Mouse (Mus musculus): ENCODE results near the gene Nt5c3b. TPM values are rescaled to one million over a fixed set of nuclear protein-coding genes. Genes with fewer than 3 reads are reported as not detected.

Gene Nt5c3b
- polyA plus RNA-seq (2014; fragmentation: Illumina TruSeq; extraction: RNeasy Lipid Tissue Mini Kit (QIAGEN cat#74804); ENCODE audit: low read depth, low replicate concordance), result 8.2 TPM

DNA sequence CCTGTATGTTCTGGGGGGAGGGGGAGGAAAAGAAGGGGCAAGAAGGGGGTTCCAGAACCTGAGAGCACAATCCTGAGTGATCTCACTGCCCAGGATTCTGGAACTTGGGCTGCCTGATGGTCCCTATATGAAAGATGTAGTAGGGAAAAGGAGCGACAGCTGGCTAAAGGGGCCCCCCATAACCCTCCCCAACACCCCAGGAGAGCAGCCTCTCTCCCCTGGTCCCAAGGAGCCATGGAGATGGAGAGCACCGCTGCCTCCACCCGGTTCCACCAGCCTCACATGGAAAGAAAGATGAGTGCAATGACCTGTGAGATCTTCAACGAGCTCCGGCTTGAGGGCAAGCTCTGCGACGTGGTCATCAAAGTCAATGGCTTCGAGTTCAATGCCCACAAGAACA, at the start of gene Nt5c3b, which contains the start of gene Klhl10:
Nt5c3b (minus strand) TSS at position 12 of the 400 bp plus-strand sequence.
Klhl10 (plus strand) TSS at position 121 of the 400 bp plus-strand sequence.

DNA sequence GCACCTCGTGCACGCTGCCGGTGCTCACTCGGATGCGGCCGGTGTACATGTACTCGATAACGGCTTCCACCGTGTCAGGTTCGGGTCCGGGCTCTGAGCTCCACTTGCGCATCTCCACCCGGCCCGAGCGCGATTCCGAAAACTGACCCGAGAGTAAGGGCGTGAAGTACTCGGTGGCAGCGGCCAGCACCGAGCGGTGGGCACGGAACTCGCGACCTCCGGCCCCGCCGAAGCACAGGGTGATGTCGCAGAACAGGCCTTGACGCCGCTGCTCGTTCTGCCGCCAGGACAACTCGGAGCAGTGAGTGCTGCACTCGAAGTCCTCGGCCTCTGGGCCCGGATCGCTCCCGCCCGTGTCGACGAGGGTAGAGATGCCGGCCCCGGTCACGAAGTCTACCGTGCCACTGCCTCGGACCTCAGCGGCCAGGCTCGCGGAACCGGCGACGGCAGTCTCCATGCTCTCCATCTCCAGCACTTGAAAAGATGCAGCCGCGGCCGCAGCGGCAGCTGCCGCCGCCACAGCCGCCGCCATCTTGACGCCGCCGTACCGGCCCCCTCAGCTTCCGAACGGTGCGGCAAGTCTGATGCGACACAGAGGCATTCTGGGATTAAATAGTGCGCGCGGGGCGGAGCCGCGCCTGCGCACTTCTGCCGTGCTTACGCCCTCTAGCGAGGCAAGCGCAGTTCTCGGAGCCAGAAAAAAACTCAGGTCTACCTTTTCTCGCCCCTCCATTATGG, 30.8 kb upstream of the Nt5c3b start, which contains the start of gene Klhl11:
Klhl11 (minus strand) TSS at position 545 of the 738 bp plus-strand sequence.

DNA sequence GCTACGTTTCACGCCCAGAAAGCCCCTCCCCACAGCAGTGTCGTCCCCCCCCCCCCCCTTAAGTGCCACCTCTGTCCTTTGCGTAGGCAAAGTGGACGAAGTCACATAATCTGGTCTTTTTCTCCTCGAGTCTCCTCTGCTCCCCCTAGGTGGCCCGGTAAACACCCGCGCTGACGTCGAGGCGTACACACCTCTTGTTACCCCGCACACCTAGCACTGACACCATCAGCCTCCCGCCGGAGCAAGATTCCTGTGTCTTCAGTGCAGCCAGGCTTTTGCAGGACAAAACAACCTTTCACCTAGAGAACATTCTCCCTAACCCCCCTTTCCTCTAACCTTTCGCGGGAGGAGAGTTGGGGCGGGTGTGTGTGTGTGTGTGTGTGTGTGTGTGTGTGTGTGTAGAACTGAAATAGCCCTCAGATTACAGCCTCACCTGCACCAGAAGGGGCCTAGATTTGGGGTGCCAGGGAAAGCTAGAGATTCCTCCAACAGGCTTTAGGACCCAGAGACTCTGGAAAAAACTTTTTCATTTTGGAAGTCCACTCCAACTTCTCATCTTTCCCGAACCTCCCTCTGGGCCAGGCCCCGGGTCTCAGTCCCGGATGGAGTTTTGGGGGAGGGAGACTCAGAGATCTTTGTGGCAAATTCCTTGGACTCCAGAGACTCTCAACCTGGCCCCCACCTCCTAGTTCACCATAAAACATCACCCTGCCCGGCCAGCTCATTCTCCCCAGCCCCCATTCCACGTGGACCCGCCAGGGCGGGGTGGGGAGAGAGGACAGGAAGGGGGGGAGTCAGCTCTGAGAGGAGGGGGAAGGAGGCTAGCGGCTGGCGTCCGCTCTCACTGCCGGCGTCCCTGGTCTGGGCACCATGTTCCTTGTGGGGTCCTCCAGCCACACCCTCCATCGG, 26.4 kb downstream of the Nt5c3b start, which contains the start of gene Fkbp10:
Fkbp10 (plus strand) TSS at position 784 of the 909 bp plus-strand sequence.

DNA sequence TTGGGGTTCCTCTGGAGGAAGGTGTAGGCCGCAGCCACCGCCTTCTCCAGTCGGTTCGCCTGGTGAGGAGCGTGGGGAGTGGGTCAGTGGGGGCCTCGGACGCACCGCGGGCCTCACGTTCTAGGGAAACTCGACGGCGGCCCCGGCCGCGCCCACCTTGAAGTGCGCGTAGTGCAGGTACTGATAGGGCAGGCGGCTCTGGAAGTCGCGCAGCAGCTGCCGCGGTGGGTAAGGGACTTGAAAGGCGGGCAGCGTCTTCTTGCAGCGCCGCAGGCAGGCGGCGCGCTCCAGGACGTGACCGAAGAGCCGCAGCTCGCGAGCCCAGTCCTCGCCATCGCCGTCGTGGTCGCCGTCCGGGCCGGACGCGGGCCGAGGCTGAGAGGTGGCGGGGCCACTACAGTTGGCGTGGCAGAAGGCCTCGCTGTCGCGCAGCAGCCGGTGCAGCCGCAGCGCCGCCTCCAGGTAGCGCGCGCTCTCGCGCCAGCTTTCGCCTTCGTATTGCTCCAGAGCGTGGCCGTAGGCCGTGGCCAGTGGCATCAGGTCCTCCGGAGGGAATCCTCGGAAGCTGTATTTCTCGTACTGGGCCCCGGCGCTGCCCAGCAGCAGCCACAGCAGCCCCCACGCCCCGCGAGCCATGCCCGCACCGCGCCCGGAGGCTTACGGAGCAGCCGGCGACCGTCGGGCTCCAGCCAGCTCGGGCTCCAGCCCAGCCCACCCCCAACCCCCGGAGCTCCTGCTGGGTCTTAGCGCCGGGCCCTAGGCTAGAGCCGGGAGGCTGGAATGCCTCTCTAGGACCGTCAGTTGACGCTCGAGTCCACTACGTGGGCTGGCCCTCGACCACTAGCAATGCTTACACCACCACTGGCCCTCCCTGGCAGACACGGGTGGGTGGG, 27.3 kb downstream of the Nt5c3b start, which contains the start of gene P3h4:
P3h4 (minus strand) TSS at position 816 of the 893 bp plus-strand sequence.

DNA sequence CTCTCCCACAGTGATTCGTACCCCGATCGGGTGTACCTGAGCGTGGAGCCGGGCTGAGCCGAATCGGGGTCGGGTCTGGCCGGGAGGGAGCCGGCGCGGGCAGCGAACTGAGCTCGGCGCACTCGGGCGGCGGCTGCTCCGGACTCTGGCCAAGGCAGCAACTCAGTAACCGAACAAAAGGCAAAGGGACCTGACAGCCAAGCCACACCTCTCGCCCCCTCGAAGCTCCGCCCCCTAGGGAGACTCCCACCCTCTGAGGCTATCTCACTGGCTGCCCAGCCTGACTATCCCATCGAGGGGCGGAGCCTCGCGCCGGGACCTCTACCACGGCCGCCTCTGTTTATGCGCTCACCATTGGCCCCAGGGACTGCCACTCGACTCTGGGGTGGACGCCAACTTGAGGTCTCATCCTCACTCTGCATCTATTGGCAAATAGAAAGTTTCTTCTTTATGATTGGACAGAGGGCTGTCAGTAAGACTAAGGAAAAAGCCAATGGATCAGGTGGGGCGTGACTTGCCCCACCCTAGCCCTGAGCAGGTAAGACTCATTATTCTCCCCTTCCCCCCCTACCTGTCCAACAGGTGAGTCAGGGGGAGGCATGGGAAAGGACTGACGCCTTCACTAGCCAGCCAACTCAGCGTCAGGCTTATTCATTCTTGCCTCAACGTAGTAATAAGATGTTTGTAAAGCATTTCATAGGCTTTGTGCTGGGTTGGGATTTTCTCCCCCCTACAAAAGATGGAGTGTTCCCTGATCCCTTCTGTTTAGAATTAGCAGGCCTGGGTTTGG, 43.8 kb downstream of the Nt5c3b start, which contains the start of gene Jup:
Jup (minus strand) TSS at position 164 of the 790 bp plus-strand sequence.

Other genes starting within 250 kb of the Nt5c3b start
- not detected for gene Krt9, start 248.6 kb downstream of the Nt5c3b start, polyA plus RNA-seq (2014; fragmentation: Illumina TruSeq; extraction: RNeasy Lipid Tissue Mini Kit (QIAGEN cat#74804); ENCODE audit: low read depth, low replicate concordance)
- gene Krt14, start 234.3 kb downstream of the Nt5c3b start, polyA plus RNA-seq (2014; fragmentation: Illumina TruSeq; extraction: RNeasy Lipid Tissue Mini Kit (QIAGEN cat#74804); ENCODE audit: low read depth, low replicate concordance), result not detected
- not detected for gene Krt16, start 192.9 kb downstream of the Nt5c3b start, polyA plus RNA-seq (2014; fragmentation: Illumina TruSeq; extraction: RNeasy Lipid Tissue Mini Kit (QIAGEN cat#74804); ENCODE audit: low read depth, low replicate concordance)
- not detected for gene Krt17, start 180.8 kb downstream of the Nt5c3b start, polyA plus RNA-seq (2014; fragmentation: Illumina TruSeq; extraction: RNeasy Lipid Tissue Mini Kit (QIAGEN cat#74804); ENCODE audit: low read depth, low replicate concordance)
- not detected for gene Krt42, start 171.9 kb downstream of the Nt5c3b start, polyA plus RNA-seq (2014; fragmentation: Illumina TruSeq; extraction: RNeasy Lipid Tissue Mini Kit (QIAGEN cat#74804); ENCODE audit: low read depth, low replicate concordance)
- gene Eif1, start 121.9 kb downstream of the Nt5c3b start, polyA plus RNA-seq (2014; fragmentation: Illumina TruSeq; extraction: RNeasy Lipid Tissue Mini Kit (QIAGEN cat#74804); ENCODE audit: low read depth, low replicate concordance), result 1,697 TPM
- not detected for gene Gast, start 107.4 kb downstream of the Nt5c3b start, polyA plus RNA-seq (2014; fragmentation: Illumina TruSeq; extraction: RNeasy Lipid Tissue Mini Kit (QIAGEN cat#74804); ENCODE audit: low read depth, low replicate concordance)
- gene Hap1, start 85.7 kb downstream of the Nt5c3b start, polyA plus RNA-seq (2014; fragmentation: Illumina TruSeq; extraction: RNeasy Lipid Tissue Mini Kit (QIAGEN cat#74804); ENCODE audit: low read depth, low replicate concordance), result 0.49 TPM
- 2.7 TPM for gene Jup, start 44.0 kb downstream of the Nt5c3b start, polyA plus RNA-seq (2014; fragmentation: Illumina TruSeq; extraction: RNeasy Lipid Tissue Mini Kit (QIAGEN cat#74804); ENCODE audit: low read depth, low replicate concordance)
- 4.2 TPM for gene P3h4, start 27.0 kb downstream of the Nt5c3b start, polyA plus RNA-seq (2014; fragmentation: Illumina TruSeq; extraction: RNeasy Lipid Tissue Mini Kit (QIAGEN cat#74804); ENCODE audit: low read depth, low replicate concordance)
- not detected for gene Fkbp10, start 26.1 kb downstream of the Nt5c3b start, polyA plus RNA-seq (2014; fragmentation: Illumina TruSeq; extraction: RNeasy Lipid Tissue Mini Kit (QIAGEN cat#74804); ENCODE audit: low read depth, low replicate concordance)
- not detected for gene Klhl10, start 109 bp upstream of the Nt5c3b start, polyA plus RNA-seq (2014; fragmentation: Illumina TruSeq; extraction: RNeasy Lipid Tissue Mini Kit (QIAGEN cat#74804); ENCODE audit: low read depth, low replicate concordance)
- 7.4 TPM for gene Klhl11, start 30.9 kb upstream of the Nt5c3b start, polyA plus RNA-seq (2014; fragmentation: Illumina TruSeq; extraction: RNeasy Lipid Tissue Mini Kit (QIAGEN cat#74804); ENCODE audit: low read depth, low replicate concordance)
- 52.3 TPM for gene Acly, start 86.2 kb upstream of the Nt5c3b start, polyA plus RNA-seq (2014; fragmentation: Illumina TruSeq; extraction: RNeasy Lipid Tissue Mini Kit (QIAGEN cat#74804); ENCODE audit: low read depth, low replicate concordance)
- 0.53 TPM for gene Ttc25, start 103.8 kb upstream of the Nt5c3b start, polyA plus RNA-seq (2014; fragmentation: Illumina TruSeq; extraction: RNeasy Lipid Tissue Mini Kit (QIAGEN cat#74804); ENCODE audit: low read depth, low replicate concordance)
- gene Cnp, start 133.1 kb upstream of the Nt5c3b start, polyA plus RNA-seq (2014; fragmentation: Illumina TruSeq; extraction: RNeasy Lipid Tissue Mini Kit (QIAGEN cat#74804); ENCODE audit: low read depth, low replicate concordance), result 2.3 TPM
- gene Nkiras2, start 177.4 kb upstream of the Nt5c3b start, polyA plus RNA-seq (2014; fragmentation: Illumina TruSeq; extraction: RNeasy Lipid Tissue Mini Kit (QIAGEN cat#74804); ENCODE audit: low read depth, low replicate concordance), result 2.0 TPM
- gene Dnajc7, start 178.4 kb upstream of the Nt5c3b start, polyA plus RNA-seq (2014; fragmentation: Illumina TruSeq; extraction: RNeasy Lipid Tissue Mini Kit (QIAGEN cat#74804); ENCODE audit: low read depth, low replicate concordance), result 114 TPM

Measured in kidney, adult 10 weeks (tissue).